Mouse (Mus musculus): ENCODE results near the gene Sgce. TPM values are rescaled to one million over a fixed set of nuclear protein-coding genes. Genes with fewer than 3 reads are reported as not detected.
"Not testable (repeated sequence)": the region's sequence is repeated elsewhere in the genome, so short reads cannot be mapped to it uniquely, and the experiment has no call there.

The Sgce gene
- total and polyA plus RNA-seq, 3 experiments = not detected

GRCm38 (mm10) chr6:4655924-4656323 lies 91.1 kb downstream of the Sgce start:
- Histone ChIP-seq H3K9me3 (replicated peaks; ENCODE audit: insufficient read depth, low read length) (no peaks in the 10 kb centered on the region), H3K4me3 (ENCODE audit: control insufficient read depth in 1 of 2, insufficient read depth in 1 of 2, low read depth in 2 of 2, low read length in 2 of 2) (no peak overlapping the region), H3K79me2 (ENCODE audit: control insufficient read depth, insufficient read depth, low read length, poor library complexity) (no peaks in the 10 kb centered on the region), H3K27ac (ENCODE audit: control insufficient read depth, low read depth, low read length) (no peak overlapping the region), H3K27me3 (ENCODE audit: control insufficient read depth in 1 of 2, insufficient read depth in 2 of 2, low read length in 2 of 2) (peaks cover 0 to 2% of the 10 kb centered on the region in 2 experiments; a peak in 3 of 4 replicates), H3K4me1 (ENCODE audit: control insufficient read depth in 1 of 2, insufficient read depth in 2 of 2, low read length in 2 of 2) (no peaks in the 10 kb centered on the region), H3K9ac (ENCODE audit: control insufficient read depth, low read depth, low read length, poor library complexity, severe bottlenecking) (no peak overlapping the region), H3K36me3 (ENCODE audit: control insufficient read depth in 1 of 2, insufficient read depth in 2 of 2, low read length in 2 of 2) (peaks cover 0 to 4% of the 10 kb centered on the region in 2 experiments; a peak in 1 of 4 replicates)
- no peak for DNase-seq (ENCODE audit: low read depth, low spot score)
- TF ChIP-seq MEF2A (IDR thresholded peaks at IDR 0.05; ENCODE audit: extremely low read depth, insufficient replicate concordance, low read depth, low read length, poor library complexity, severe bottlenecking) (no peak), ZMIZ1 (IDR thresholded peaks at IDR 0.05; ENCODE audit: low read depth, low read length) (no peak), USF1 (IDR thresholded peaks at IDR 0.05; ENCODE audit: low read depth, low read length) (no peak), SIN3A (IDR thresholded peaks at IDR 0.05; ENCODE audit: low read length) (no peak), SMC3 (IDR thresholded peaks at IDR 0.05; ENCODE audit: low read depth, low read length) (no peak), USF2 (IDR thresholded peaks at IDR 0.05; ENCODE audit: borderline replicate concordance in 1 of 2, insufficient read depth in 1 of 2, low read depth in 1 of 2, low read length in 2 of 2) (no peak), CHD2 (IDR thresholded peaks at IDR 0.05; ENCODE audit: low read length) (no peak), MYC (IDR thresholded peaks at IDR 0.05; ENCODE audit: low read depth, low read length) (no peak), MYB (IDR thresholded peaks at IDR 0.05; ENCODE audit: low read depth, low read length) (no peak), ZNF384 (IDR thresholded peaks at IDR 0.05; ENCODE audit: low read depth, low read length) (no peak), ZKSCAN1 (IDR thresholded peaks at IDR 0.05; ENCODE audit: low read depth, low read length) (no peak), TBP (IDR thresholded peaks at IDR 0.05; ENCODE audit: low read depth, low read length) (no peak), GABPA (IDR thresholded peaks at IDR 0.05; ENCODE audit: low read depth, low read length) (no peak), POLR2AphosphoS2 (IDR thresholded peaks at IDR 0.05; ENCODE audit: low read length) (no peak), RCOR1 (IDR thresholded peaks at IDR 0.05; ENCODE audit: low read depth, low read length) (no peak), MAX (IDR thresholded peaks at IDR 0.05; ENCODE audit: low read length) (no peak), MXI1 (IDR thresholded peaks at IDR 0.05; ENCODE audit: low read depth, low read length) (no peak), TAL1 (IDR thresholded peaks at IDR 0.05; ENCODE audit: low read length) (no peak)

- H3K36me3 ChIP-seq (ENCODE audit: control insufficient read depth in 1 of 2, insufficient read depth in 2 of 2, low read length in 2 of 2) = peaks cover 0 to 4% of the 10 kb centered on the region in 2 experiments; a peak in 1 of 4 replicates
- DNase-seq (ENCODE audit: low read depth, low spot score) = peak; percentile 64
- no peak overlapping the region for H3K4me3 ChIP-seq (ENCODE audit: control insufficient read depth in 1 of 2, insufficient read depth in 1 of 2, low read depth in 2 of 2, low read length in 2 of 2)
- peaks cover 0 to 2% of the 10 kb centered on the region in 2 experiments; a peak in 3 of 4 replicates for H3K27me3 ChIP-seq (ENCODE audit: control insufficient read depth in 1 of 2, insufficient read depth in 2 of 2, low read length in 2 of 2)
- H3K4me1 ChIP-seq (ENCODE audit: control insufficient read depth in 1 of 2, insufficient read depth in 2 of 2, low read length in 2 of 2) = no peaks in the 10 kb centered on the region
- no peak overlapping the region for H3K9ac ChIP-seq (ENCODE audit: control insufficient read depth, low read depth, low read length, poor library complexity, severe bottlenecking)
- no peaks in the 10 kb centered on the region for H3K9me3 ChIP-seq (replicated peaks; ENCODE audit: insufficient read depth, low read length)
- TF ChIP-seq GATA1 (IDR thresholded peaks at IDR 0.05; ENCODE audit: low read depth, low read length) (peak; percentile 30; the same call in 1 of the 2 replicates), MYB (IDR thresholded peaks at IDR 0.05; ENCODE audit: low read depth, low read length) (no peak), ZC3H11A (IDR thresholded peaks at IDR 0.05; ENCODE audit: low read depth, low read length) (no peak), MAZ (IDR thresholded peaks at IDR 0.05; ENCODE audit: low read depth, low read length) (peak; percentile 83), ELF1 (IDR thresholded peaks at IDR 0.05; ENCODE audit: low read depth, low read length) (no peak)
- H3K27ac ChIP-seq (ENCODE audit: control insufficient read depth, low read depth, low read length) = no peak overlapping the region
- no peaks in the 10 kb centered on the region for H3K79me2 ChIP-seq (ENCODE audit: control insufficient read depth, insufficient read depth, low read length, poor library complexity)
Observed at GRCm38 (mm10) chr6:4655466-4655865, 91.5 kb downstream of the Sgce start.

- H3K9me3 ChIP-seq (replicated peaks; ENCODE audit: insufficient read depth, low read length); H3K36me3 ChIP-seq (ENCODE audit: control insufficient read depth in 1 of 2, insufficient read depth in 2 of 2, low read length in 2 of 2); H3K27ac ChIP-seq (ENCODE audit: control insufficient read depth, low read depth, low read length); H3K4me3 ChIP-seq (ENCODE audit: control insufficient read depth in 1 of 2, insufficient read depth in 1 of 2, low read depth in 2 of 2, low read length in 2 of 2); H3K9ac ChIP-seq (ENCODE audit: control insufficient read depth, low read depth, low read length, poor library complexity, severe bottlenecking); H3K4me1 ChIP-seq (ENCODE audit: control insufficient read depth in 1 of 2, insufficient read depth in 2 of 2, low read length in 2 of 2); H3K79me2 ChIP-seq (ENCODE audit: control insufficient read depth, insufficient read depth, low read length, poor library complexity); H3K27me3 ChIP-seq (ENCODE audit: control insufficient read depth in 1 of 2, insufficient read depth in 2 of 2, low read length in 2 of 2); DNase-seq (ENCODE audit: low read depth, low spot score): not testable (repeated sequence)
Observed at GRCm38 (mm10) chr6:4653741-4654140, 93.3 kb downstream of the Sgce start.

Data from MEL (cell line).